Mouse (Mus musculus): ENCODE measurements around the gene Lsp1. TPM values are rescaled to one million over a fixed set of nuclear protein-coding genes. Genes with fewer than 3 reads are reported as not detected.

Gene Lsp1
- polyA plus RNA-seq, 1 experiment from 2014 or later, result 16.7 TPM

DNA sequence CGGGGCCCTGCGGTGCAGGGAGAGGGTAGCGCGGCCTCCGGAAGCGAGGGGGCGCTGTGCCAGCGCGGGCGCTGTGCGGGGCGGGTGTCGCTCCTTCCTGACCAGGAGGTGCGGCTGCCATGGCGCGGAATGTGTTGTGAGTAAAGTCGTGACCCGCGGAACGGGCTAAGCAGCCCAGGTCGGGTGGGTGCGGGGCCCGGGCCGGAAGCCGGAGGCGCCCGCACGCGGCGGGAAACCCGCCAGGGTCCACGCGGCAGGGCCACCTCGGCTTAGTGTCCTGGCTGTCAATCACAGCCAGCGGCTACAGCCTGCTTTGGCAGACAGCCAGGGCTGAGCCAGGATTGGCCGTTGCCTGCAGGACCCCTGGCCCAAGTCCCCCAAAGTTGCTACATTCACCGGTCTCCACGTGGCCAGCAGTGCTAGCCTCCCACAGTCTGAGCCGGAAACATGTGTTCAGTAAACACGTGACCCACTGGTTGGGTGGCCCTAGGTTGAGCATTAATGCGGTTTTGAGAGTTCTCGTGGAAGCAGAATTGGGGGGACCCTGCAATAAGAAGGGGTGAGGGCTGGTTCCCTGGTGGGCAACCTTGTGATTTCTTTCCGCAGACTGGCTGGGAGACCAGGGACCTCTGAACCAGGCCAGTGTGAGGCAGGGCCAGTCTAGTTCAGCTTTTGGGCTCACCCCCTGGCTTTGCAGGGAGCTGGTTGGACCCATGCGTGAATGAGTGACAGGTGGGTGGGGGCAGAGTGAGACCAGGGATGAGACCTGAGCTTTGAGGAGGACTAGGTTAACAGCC, 72.6 kb downstream of the Lsp1 start:
- H3K4me3 ChIP-seq, result peak overlapping the region; percentile 84
- peak overlapping the region; percentile 85 for H3K9ac ChIP-seq
- ATAC-seq, result peak; percentile 79
- WGBS (ENCODE audit: insufficient replicate concordance), result 4% methylated on average over 42 of the region's 44 CpGs
- H3K9me3 ChIP-seq (replicated peaks), result no peaks in the 10 kb centered on the region
- H3K4me2 ChIP-seq, result peak overlapping the region; percentile 92
- H3K36me3 ChIP-seq, result peaks cover 24% of the 10 kb centered on the region
- H3K27ac ChIP-seq, result peak overlapping the region; percentile 91
- peaks cover 18% of the 10 kb centered on the region for H3K27me3 ChIP-seq (replicated peaks)
- peaks cover 66% of the 10 kb centered on the region for H3K4me1 ChIP-seq

GRCm38 (mm10) chr7:142535116-142535515, 74.5 kb downstream of the Lsp1 start:
- Histone ChIP-seq H3K36me3 (peaks cover 41% of the 10 kb centered on the region), H3K4me3 (no peak overlapping the region), H3K27me3 (replicated peaks) (peaks cover 18% of the 10 kb centered on the region), H3K4me1 (peaks cover 70% of the 10 kb centered on the region), H3K4me2 (peak overlapping the region; percentile 92; the same call in 1 of the 2 replicates), H3K27ac (peak overlapping the region; percentile 91), H3K9me3 (replicated peaks) (no peaks in the 10 kb centered on the region), H3K9ac (no peak overlapping the region)
- WGBS (ENCODE audit: insufficient replicate concordance), result 69% methylated on average over 4 of the region's 4 CpGs
- ATAC-seq, result no peak

- Histone ChIP-seq H3K27ac (peak overlapping the region; percentile 91), H3K4me2 (no peak overlapping the region), H3K36me3 (peaks cover 47% of the 10 kb centered on the region), H3K4me1 (peaks cover 76% of the 10 kb centered on the region), H3K9ac (no peak overlapping the region), H3K9me3 (replicated peaks) (no peaks in the 10 kb centered on the region), H3K4me3 (no peak overlapping the region), H3K27me3 (replicated peaks) (peaks cover 14% of the 10 kb centered on the region)
- WGBS (ENCODE audit: insufficient replicate concordance), result 90% methylated on average over 5 of the region's 5 CpGs
- no peak for ATAC-seq
These were observed 75.2 kb downstream of the Lsp1 start for GRCm38 (mm10) chr7:142535832-142536231.

DNA sequence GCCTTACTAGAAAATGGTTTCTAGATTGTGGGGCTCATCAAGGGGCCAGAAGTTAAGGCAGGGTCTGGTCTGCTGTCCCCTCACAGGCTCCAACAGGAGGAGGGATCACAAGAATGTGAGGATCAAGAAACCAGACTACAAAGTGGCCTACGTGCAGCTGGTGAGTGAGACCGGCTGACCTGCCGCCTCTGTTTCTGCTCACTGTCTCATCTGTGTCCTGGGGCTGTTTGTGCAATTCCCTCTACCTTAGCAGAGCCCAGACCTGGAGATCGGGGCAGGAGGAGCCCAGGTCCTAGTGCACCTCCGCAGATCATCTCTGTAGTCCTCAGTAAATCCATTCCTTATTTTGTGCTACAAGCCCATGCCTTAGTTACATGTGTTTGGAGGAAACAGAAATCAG, 76.6 kb downstream of the Lsp1 start:
- WGBS (ENCODE audit: insufficient replicate concordance), result 71% methylated on average over 5 of the region's 5 CpGs
- Histone ChIP-seq H3K4me1 (peaks cover 76% of the 10 kb centered on the region), H3K4me3 (no peak overlapping the region), H3K27me3 (replicated peaks) (0 out of 2 replicates have a peak, but pooled peaks cover 2% of the 10 kb centered on the region), H3K27ac (peak overlapping the region; percentile 53), H3K9ac (no peak overlapping the region), H3K9me3 (replicated peaks) (no peaks in the 10 kb centered on the region), H3K4me2 (no peak overlapping the region), H3K36me3 (peaks cover 55% of the 10 kb centered on the region)
- ATAC-seq, result no peak

GRCm38 (mm10) chr7:142537879-142538278, 77.3 kb downstream of the Lsp1 start:
- H3K27ac ChIP-seq, result peak overlapping the region; percentile 78
- 0 out of 2 replicates have a peak overlapping the region, but pooled peaks have one; percentile 29 for H3K9ac ChIP-seq
- peaks cover 76% of the 10 kb centered on the region for H3K4me1 ChIP-seq
- ATAC-seq, result peak; percentile 29; the same call in 1 of the 2 replicates
- 16% methylated on average over 6 of the region's 6 CpGs for WGBS (ENCODE audit: insufficient replicate concordance)
- no peak overlapping the region for H3K4me3 ChIP-seq
- peak overlapping the region; percentile 17; the same call in 1 of the 2 replicates for H3K4me2 ChIP-seq
- no peaks in the 10 kb centered on the region for H3K27me3 ChIP-seq (replicated peaks)
- no peaks in the 10 kb centered on the region for H3K9me3 ChIP-seq (replicated peaks)
- peaks cover 55% of the 10 kb centered on the region for H3K36me3 ChIP-seq

- no peak for ATAC-seq
- H3K27me3 ChIP-seq (replicated peaks), result no peaks in the 10 kb centered on the region
- H3K9ac ChIP-seq, result peak overlapping the region; percentile 29; the same call in 1 of the 2 replicates
- 46% methylated on average over 4 of the region's 4 CpGs for WGBS (ENCODE audit: insufficient replicate concordance)
- peak overlapping the region; percentile 78 for H3K27ac ChIP-seq
- peaks cover 77% of the 10 kb centered on the region for H3K4me1 ChIP-seq
- H3K36me3 ChIP-seq, result peaks cover 55% of the 10 kb centered on the region
- no peak overlapping the region for H3K4me3 ChIP-seq
- peak overlapping the region; percentile 17; the same call in 1 of the 2 replicates for H3K4me2 ChIP-seq
- no peaks in the 10 kb centered on the region for H3K9me3 ChIP-seq (replicated peaks)
These were observed 77.7 kb downstream of the Lsp1 start for GRCm38 (mm10) chr7:142538291-142538690.

DNA sequence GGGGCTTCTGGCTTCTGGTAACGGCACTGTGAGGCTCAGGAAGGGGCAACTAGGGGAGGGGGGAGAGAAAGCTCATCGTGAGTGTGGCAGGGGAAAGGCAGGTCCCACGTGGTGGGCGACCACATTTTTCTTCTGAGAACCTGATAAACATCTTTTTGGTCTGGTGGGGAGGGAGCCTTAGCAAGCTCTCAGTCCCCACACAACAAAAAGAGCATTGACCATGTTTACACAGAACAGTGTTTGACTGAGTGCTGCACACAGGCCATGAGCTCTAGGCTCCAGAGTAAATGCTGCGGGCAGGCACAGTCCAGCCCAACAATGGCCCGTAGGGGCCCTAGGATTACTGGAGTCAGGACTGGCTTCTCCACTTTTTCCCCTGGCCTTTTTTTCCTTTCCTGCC, 78.2 kb downstream of the Lsp1 start:
- Histone ChIP-seq H3K36me3 (peaks cover 55% of the 10 kb centered on the region), H3K4me2 (0 out of 2 replicates have a peak overlapping the region, but pooled peaks have one; percentile 17), H3K9ac (peak overlapping the region; percentile 29), H3K9me3 (replicated peaks) (no peaks in the 10 kb centered on the region), H3K27me3 (replicated peaks) (no peaks in the 10 kb centered on the region), H3K4me1 (peaks cover 77% of the 10 kb centered on the region), H3K27ac (peak overlapping the region; percentile 78), H3K4me3 (no peak overlapping the region)
- 31% methylated on average over 6 of the region's 6 CpGs for WGBS (ENCODE audit: insufficient replicate concordance)
- 0 out of 2 replicates have a peak, but pooled peaks have one; percentile 20 for ATAC-seq

GRCm38 (mm10) chr7:142539828-142540227, 79.2 kb downstream of the Lsp1 start:
- H3K4me1 ChIP-seq, result peaks cover 70% of the 10 kb centered on the region
- H3K4me2 ChIP-seq, result no peak overlapping the region
- no peak overlapping the region for H3K4me3 ChIP-seq
- H3K27me3 ChIP-seq (replicated peaks), result no peaks in the 10 kb centered on the region
- ATAC-seq, result no peak
- peak overlapping the region; percentile 78 for H3K27ac ChIP-seq
- no peak overlapping the region for H3K9ac ChIP-seq
- H3K9me3 ChIP-seq (replicated peaks), result no peaks in the 10 kb centered on the region
- peaks cover 55% of the 10 kb centered on the region for H3K36me3 ChIP-seq
- WGBS (ENCODE audit: insufficient replicate concordance), result 66% methylated on average over 8 of the region's 8 CpGs

DNA sequence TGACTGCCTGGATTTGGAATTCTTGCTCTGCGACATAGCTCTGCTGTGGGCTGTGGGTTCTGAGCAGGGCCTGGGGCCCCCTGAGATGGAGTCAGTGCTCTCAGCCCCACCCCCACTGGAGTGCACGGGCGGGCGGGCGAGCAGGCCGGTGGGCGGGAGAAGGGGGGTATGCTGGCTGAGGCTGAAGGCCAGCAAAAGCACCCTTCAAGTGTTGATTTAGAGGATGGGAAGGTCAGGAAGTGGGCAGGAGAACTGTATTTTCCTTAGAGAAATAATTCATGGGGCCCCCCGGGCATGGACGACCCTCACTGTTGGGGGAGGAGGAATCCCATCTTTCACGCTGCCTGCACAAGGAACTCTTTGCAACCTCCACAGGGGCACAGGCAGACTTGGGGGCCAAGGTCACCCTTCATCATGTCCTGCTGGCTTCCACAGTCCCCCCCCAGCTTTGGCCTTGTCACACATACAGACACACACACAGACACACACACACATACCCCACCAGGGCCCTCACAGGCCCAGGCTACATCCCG, 82.2 kb downstream of the Lsp1 start:
- 43% methylated on average over 11 of the region's 11 CpGs for WGBS (ENCODE audit: insufficient replicate concordance)
- ATAC-seq, result no peak
- H3K36me3 ChIP-seq, result peaks cover 32% of the 10 kb centered on the region
- H3K27ac ChIP-seq, result peak overlapping the region; percentile 47; the same call in 1 of the 2 replicates
- H3K9me3 ChIP-seq (replicated peaks), result no peaks in the 10 kb centered on the region
- peak overlapping the region; percentile 20; the same call in 1 of the 2 replicates for H3K9ac ChIP-seq
- peaks cover 58% of the 10 kb centered on the region for H3K4me1 ChIP-seq
- no peak overlapping the region for H3K4me2 ChIP-seq
- H3K27me3 ChIP-seq (replicated peaks), result no peaks in the 10 kb centered on the region
- H3K4me3 ChIP-seq, result no peak overlapping the region

Other genes with a start within 250 kb of the Lsp1 start
- not detected in 2 replicates for gene Gm7579, start 248.9 kb upstream of the Lsp1 start, polyA plus RNA-seq (2016; fragmentation: Nextera tagmentation; extraction: Ambion mirVana)
- not detected in 2 replicates for gene Krtap5-5, start 230.8 kb upstream of the Lsp1 start, polyA plus RNA-seq (2016; fragmentation: Nextera tagmentation; extraction: Ambion mirVana)
- not detected in 2 replicates for gene Gm40460, start 219.7 kb upstream of the Lsp1 start, polyA plus RNA-seq (2016; fragmentation: Nextera tagmentation; extraction: Ambion mirVana)
- not detected in 2 replicates for gene Gm2431, start 202.5 kb upstream of the Lsp1 start, polyA plus RNA-seq (2016; fragmentation: Nextera tagmentation; extraction: Ambion mirVana)
- gene Gm4559, start 186.4 kb upstream of the Lsp1 start, polyA plus RNA-seq (2016; fragmentation: Nextera tagmentation; extraction: Ambion mirVana), result not detected in 2 replicates
- gene Krtap5-1, start 163.7 kb upstream of the Lsp1 start, polyA plus RNA-seq (2016; fragmentation: Nextera tagmentation; extraction: Ambion mirVana), result not detected in 2 replicates
- gene Krtap5-4, start 157.3 kb upstream of the Lsp1 start, polyA plus RNA-seq (2016; fragmentation: Nextera tagmentation; extraction: Ambion mirVana), result not detected in 2 replicates
- 1.5 and 2.5 TPM in 2 replicates for gene Ifitm10, start 87.1 kb upstream of the Lsp1 start, polyA plus RNA-seq (2016; fragmentation: Nextera tagmentation; extraction: Ambion mirVana)
- 1.4 TPM in 1 of 2 replicates, not detected in the other for gene Gm49369, start 78.1 kb upstream of the Lsp1 start, polyA plus RNA-seq (2016; fragmentation: Nextera tagmentation; extraction: Ambion mirVana)
- gene Ctsd, start 72.8 kb upstream of the Lsp1 start, polyA plus RNA-seq (2016; fragmentation: Nextera tagmentation; extraction: Ambion mirVana), result 289 and 295 TPM in 2 replicates
- gene Syt8, start 26.0 kb upstream of the Lsp1 start, polyA plus RNA-seq (2016; fragmentation: Nextera tagmentation; extraction: Ambion mirVana), result not detected in 2 replicates
- 1.8 and 2.4 TPM in 2 replicates for gene Tnni2, start 19.0 kb upstream of the Lsp1 start, polyA plus RNA-seq (2016; fragmentation: Nextera tagmentation; extraction: Ambion mirVana)
- 0.51 TPM in 1 of 2 replicates, not detected in the other for gene Tnnt3, start 38.0 kb downstream of the Lsp1 start, polyA plus RNA-seq (2016; fragmentation: Nextera tagmentation; extraction: Ambion mirVana)
- 10.4 and 14.4 TPM in 2 replicates for gene Mrpl23, start 71.9 kb downstream of the Lsp1 start, polyA plus RNA-seq (2016; fragmentation: Nextera tagmentation; extraction: Ambion mirVana)
- 354 and 377 TPM in 2 replicates for gene Igf2, start 206.0 kb downstream of the Lsp1 start, polyA plus RNA-seq (2016; fragmentation: Nextera tagmentation; extraction: Ambion mirVana)
- gene Gm49394, start 209.1 kb downstream of the Lsp1 start, polyA plus RNA-seq (2016; fragmentation: Nextera tagmentation; extraction: Ambion mirVana), result not detected in 2 replicates

All from liver, embryonic 12.5 days (tissue).